In the genomic region with DNA sequence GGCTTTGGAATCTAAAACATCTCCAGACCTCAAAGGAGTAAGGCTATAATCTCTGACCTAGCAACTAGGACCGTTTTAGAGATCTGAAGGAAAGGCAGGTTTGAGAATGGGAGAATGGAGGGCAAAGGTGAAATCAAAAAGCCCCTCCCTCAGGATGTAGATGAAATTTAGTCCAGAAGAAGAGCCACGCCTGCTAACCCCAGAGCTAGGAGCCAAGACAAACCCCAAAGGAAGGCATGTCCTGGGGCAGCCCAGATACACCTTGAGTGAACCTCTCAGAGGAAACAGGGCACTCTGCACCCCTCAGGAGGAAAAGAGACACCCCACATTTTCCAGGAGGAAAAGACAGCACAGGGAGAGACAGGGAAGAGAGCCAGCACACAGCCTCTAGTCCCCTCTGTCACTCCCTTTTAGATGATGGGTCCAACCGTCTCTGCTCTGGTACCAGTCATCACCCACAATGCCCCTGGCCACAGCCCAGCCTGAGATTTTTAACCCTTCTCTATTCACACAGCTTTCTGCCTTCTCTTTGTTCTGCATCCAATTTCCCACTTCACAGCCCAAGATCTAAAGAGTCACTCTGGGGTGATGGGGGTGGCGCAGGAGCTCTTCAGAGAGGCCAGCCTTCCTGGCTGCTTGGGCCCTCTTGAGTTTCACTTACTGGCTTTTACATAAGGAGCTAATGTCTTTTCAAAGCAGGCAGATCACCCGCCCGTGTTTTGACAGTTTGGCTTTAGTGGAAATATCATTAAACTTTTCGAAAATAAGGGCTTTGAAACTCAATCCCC, we compare ENCODE assay signal across 9 mouse cellular contexts.
A peak's percentile ranks its signal among the peaks of the same experiment; 100 is the strongest.
DNase-seq lines count a peak whose midpoint lies in the region; ATAC-seq and TF ChIP-seq lines count a peak whose summit lies in the region.
"Had no signal": no experiment of that assay in that cellular context is flagged by ENCODE, and none has a peak within 500 bp of the region (broad histone marks: within the 10 kb centered on the region; RNA-seq: fewer than 3 reads in every experiment).

No protein-coding gene starts in this region.

- no peak for TF ChIP-seq EP300 in heart, adult 2 months (IDR thresholded peaks at IDR 0.05; ENCODE audit: insufficient read depth, low read depth, low read length)

- no peaks in the 10 kb centered on the region for H3K27me3 ChIP-seq in heart, adult 2 months (ENCODE audit: control insufficient read depth, insufficient read depth, low read length)
- H3K27me3 ChIP-seq in hindbrain, postnatal 0 days (ENCODE audit: insufficient read depth, low read length), result no peaks in the 10 kb centered on the region
- H3K27me3 ChIP-seq in midbrain, embryonic 16.5 days (ENCODE audit: control insufficient read depth, insufficient read depth, low read depth, low read length), result no peaks in the 10 kb centered on the region

- H3K4me1 ChIP-seq in heart, adult 2 months (ENCODE audit: control insufficient read depth, insufficient read depth, low read length), result peaks cover 8% of the 10 kb centered on the region
- peaks cover 3% of the 10 kb centered on the region; the same call in 1 of the 2 replicates for H3K4me1 ChIP-seq in hindbrain, postnatal 0 days (ENCODE audit: insufficient read depth, low read length)
- peaks cover 12% of the 10 kb centered on the region for H3K4me1 ChIP-seq in midbrain, embryonic 16.5 days (ENCODE audit: control insufficient read depth, insufficient read depth, low read length)

- no peaks in the 10 kb centered on the region for H3K79me2 ChIP-seq in heart, adult 2 months (replicated peaks; ENCODE audit: control insufficient read depth, insufficient read depth, low read length)

- H3K4me2 ChIP-seq in hindbrain, postnatal 0 days (ENCODE audit: low read depth, low read length), result no peak overlapping the region
- 0 out of 2 replicates have a peak overlapping the region, but pooled peaks have one; percentile 0 for H3K4me2 ChIP-seq in midbrain, embryonic 16.5 days (ENCODE audit: low read length)

- no peaks in the 10 kb centered on the region for H3K36me3 ChIP-seq in heart, adult 2 months (ENCODE audit: control insufficient read depth, insufficient read depth, low read length)
- H3K36me3 ChIP-seq in hindbrain, postnatal 0 days (ENCODE audit: insufficient read depth, low read length), result no peaks in the 10 kb centered on the region
- H3K36me3 ChIP-seq in midbrain, embryonic 16.5 days (ENCODE audit: control insufficient read depth, insufficient read depth, low read length), result no peaks in the 10 kb centered on the region

- no peak overlapping the region for H3K9ac ChIP-seq in heart, adult 2 months (ENCODE audit: low read depth, low read length)
- no peak overlapping the region for H3K9ac ChIP-seq in hindbrain, postnatal 0 days (replicated peaks; ENCODE audit: low read length)
- H3K9ac ChIP-seq in midbrain, embryonic 16.5 days (ENCODE audit: low read depth, low read length), result 0 out of 2 replicates have a peak overlapping the region, but pooled peaks have one; percentile 33

- no peak for TF ChIP-seq POLR2A in heart, adult 2 months (IDR thresholded peaks at IDR 0.05; ENCODE audit: insufficient read depth, low read depth, low read length)

- no peak for DNase-seq in heart, adult 2 months
- no peak for DNase-seq in heart, postnatal 14 days
- DNase-seq in embryo, embryonic 11 days, result peak; percentile 75
- peak; percentile 51 for DNase-seq in hindbrain, postnatal 0 days (ENCODE audit: low spot score)
- DNase-seq in MN1 (ENCODE audit: low spot score), result no peak
- DNase-seq in adrenal gland, adult 8-10 months, result no peak

- intact Hi-C loops in heart, adult 2 months (cut with DNase I), result no loop called here
- intact Hi-C loops in heart, postnatal 14 days (cut with DNase I), result no loop called here

- peak overlapping the region; percentile 5; the same call in 1 of the 2 replicates for H3K27ac ChIP-seq in heart, adult 2 months
- H3K27ac ChIP-seq in hindbrain, postnatal 0 days, result peak overlapping the region; percentile 57; the same call in 1 of the 2 replicates
- peak overlapping the region; percentile 53 for H3K27ac ChIP-seq in midbrain, embryonic 16.5 days (ENCODE audit: low read length)

- no peaks in the 10 kb centered on the region for H3K9me3 ChIP-seq in hindbrain, postnatal 0 days (ENCODE audit: low read length)
- H3K9me3 ChIP-seq in midbrain, embryonic 16.5 days (replicated peaks; ENCODE audit: control insufficient read depth, low read length, poor library complexity, severe bottlenecking), result no peaks in the 10 kb centered on the region

- TF ChIP-seq CTCF in heart, adult 2 months (IDR thresholded peaks at IDR 0.05), result no peak
- TF ChIP-seq CTCF in hindbrain, postnatal 0 days (IDR thresholded peaks at IDR 0.05; ENCODE audit: low read depth), result no peak

- 51% methylated on average over 7 of the region's 7 CpGs for WGBS in heart, adult 2 months
- WGBS in hindbrain, postnatal 0 days, result 25% methylated on average over 7 of the region's 7 CpGs
- WGBS in midbrain, embryonic 16.5 days, result 15% methylated on average over 7 of the region's 7 CpGs

- H3K4me3 ChIP-seq in heart, adult 2 months, result no peak overlapping the region
- H3K4me3 ChIP-seq in hindbrain, postnatal 0 days (ENCODE audit: low read length), result no peak overlapping the region
- no peak overlapping the region for H3K4me3 ChIP-seq in midbrain, embryonic 16.5 days (ENCODE audit: low read depth, low read length)
- H3K4me3 ChIP-seq: erythroblast, embryonic 14.5 days had no signal

- ATAC-seq in hindbrain, postnatal 0 days, result peak; percentile 73
- peak; percentile 70 for ATAC-seq in midbrain, embryonic 16.5 days
- ATAC-seq in erythroid progenitor cell, adult 5-6 weeks (replicated peaks; ENCODE audit: low FRiP score, poor library complexity, severe bottlenecking), result no peak

Comparison
In these comparisons a context has a peak if more than half of its experiments do, and no peak if none do; other contexts are left out.
1. DNase-seq: peak in embryo, embryonic 11 days (single experiment) and hindbrain, postnatal 0 days (single experiment); none in heart, adult 2 months (0 of 2), heart, postnatal 14 days (0 of 2), MN1 (single experiment) and adrenal gland, adult 8-10 months (single experiment).
2. H3K27ac ChIP-seq: peak in every context shown above with its lines; median percentile 57 in hindbrain, postnatal 0 days; 53 in midbrain, embryonic 16.5 days; 5 in heart, adult 2 months.